Mouse (Mus musculus) bone marrow, adult 2 months (tissue): ENCODE results near the gene Hira.

Experiments
- CTCF ChIP-seq: fragments of 200-500 bp; IDR thresholded peaks from 2 replicates; pipeline ENCODE4 v1.5.1; 2011; ENCODE audit warnings: low read length, control low read depth; ENCODE audit not compliant: control insufficient read depth, insufficient read depth
- POLR2A ChIP-seq: fragments of 200-500 bp; IDR thresholded peaks from 2 replicates; pipeline ENCODE4 v1.6.1; 2011; ENCODE audit warnings: low read depth, mild to moderate bottlenecking, control low read depth, low read length, borderline replicate concordance; ENCODE audit not compliant: control insufficient read depth

GRCm38 (mm10) chr16:18938321-18939082 is 61.7 kb downstream of the Hira start:
- TF ChIP-seq CTCF = no peak
- TF ChIP-seq POLR2A = no peak
